Mouse (Mus musculus) gastrocnemius, postnatal 14 days (tissue): ENCODE data around the gene Atp5e. TPM values are rescaled to one million over a fixed set of nuclear protein-coding genes. Genes with fewer than 3 reads are reported as not detected.

Source experiments
- DNase-seq: peaks from one replicate; pipeline ENCODE4 v3.0.0; 2021; ENCODE audit warnings: mixed read lengths
- intact Hi-C: fragments of 180-260 bp; cut with DNase I; formaldehyde crosslinking; loops from one replicate; pipeline ENCODE4 v1.15.1; 2025; ENCODE audit warnings: low total_unique reads
- long read RNA-seq, 2 experiments: library from polyadenylated mRNA; stranded (forward); transcript quantifications; one replicate each; pipeline ENCODE4 v2.0.0; 2021
- total RNA-seq, 2 experiments: library from RNA; stranded (reverse); gene quantifications; 2 replicates each; pipeline ENCODE4 v1.2.3; 2021

The Atp5e gene
- 1,000 to 10,000 TPM; 1,038 to 1,188 TPM for total RNA-seq
- long read RNA-seq, experiment 1, transcript Atp5e-201 (3 exons, 421 nt) = major isoform, 877 of 893 reads
- long read RNA-seq, experiment 1, partial matches to known transcripts = 5 of 893 reads
- long read RNA-seq, experiment 1, other reads (novel, unspliced or antisense) = 7 of 893 reads
- long read RNA-seq, experiment 2, transcript Atp5e-202 (2 exons, 1,697 nt) = minor isoform, 7 of 1,150 reads
- long read RNA-seq, experiment 2, transcript Atp5e-201 (3 exons, 421 nt) = major isoform, 1,130 of 1,150 reads
- long read RNA-seq, experiment 2, partial matches to known transcripts = 4 of 1,150 reads
- long read RNA-seq, experiment 2, other reads (novel, unspliced or antisense) = 9 of 1,150 reads

DNA sequence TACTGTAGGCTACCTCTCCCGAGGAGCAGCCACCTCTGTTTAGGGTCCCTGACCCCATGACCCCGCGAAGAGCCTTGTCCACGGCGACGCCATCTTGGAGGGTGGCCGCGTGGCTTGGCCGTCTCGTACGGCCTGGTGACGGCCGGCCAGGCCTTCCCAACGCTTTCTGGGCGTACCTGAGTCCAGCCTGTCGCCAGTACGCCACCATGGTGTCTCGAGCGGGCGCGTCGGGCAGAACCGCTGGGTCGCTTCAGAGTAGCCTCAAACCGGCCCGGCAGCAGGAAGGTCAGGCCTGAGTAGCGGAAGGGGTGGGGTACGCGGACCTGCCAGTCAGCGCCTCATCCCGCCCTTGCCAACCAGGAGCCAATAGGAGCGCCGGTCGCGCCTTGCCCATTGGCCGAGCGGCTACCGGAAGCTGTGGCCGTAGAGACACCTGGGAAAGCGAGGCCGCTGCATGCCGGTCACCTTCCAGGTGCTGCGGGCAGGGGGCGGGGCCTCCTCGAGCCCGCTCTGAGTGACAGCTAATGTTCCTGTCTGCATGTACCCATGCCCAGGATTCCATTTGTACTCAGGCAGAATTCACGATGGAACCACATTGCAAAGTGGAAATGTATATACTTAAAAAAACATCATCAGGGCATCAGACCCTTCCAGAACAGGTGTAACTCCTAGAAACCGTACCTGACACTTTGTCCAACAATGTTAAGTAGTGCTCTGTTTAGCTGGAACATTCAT is at the start of gene Atp5e:
Gene Atp5e (minus strand): TSS at position 317 of the 735 bp plus-strand sequence.
- peak; percentile 96 for DNase-seq
- intact Hi-C loops = no loop called here

DNA sequence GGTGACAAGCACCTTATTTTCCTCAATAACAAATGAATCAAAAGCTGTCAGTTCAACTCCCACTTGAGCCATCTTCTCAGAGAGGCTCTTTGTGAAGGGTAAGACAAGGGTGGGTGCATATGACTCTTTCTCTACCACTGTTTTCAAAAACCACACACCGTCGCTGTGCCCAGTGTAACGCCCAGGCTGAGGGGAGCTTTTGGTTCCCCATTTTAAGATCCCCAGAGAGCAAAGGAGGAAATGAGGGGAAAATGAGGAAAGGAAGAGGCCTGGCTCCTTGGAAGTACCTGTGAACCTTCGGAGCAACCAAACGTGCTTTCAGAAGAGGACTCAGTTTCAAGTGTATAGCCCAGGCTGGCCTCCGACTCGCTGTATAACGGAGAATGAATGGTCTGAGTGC is 45.9 kb upstream of the Atp5e start:
- no peak for DNase-seq
- intact Hi-C loops = no loop called here

DNA sequence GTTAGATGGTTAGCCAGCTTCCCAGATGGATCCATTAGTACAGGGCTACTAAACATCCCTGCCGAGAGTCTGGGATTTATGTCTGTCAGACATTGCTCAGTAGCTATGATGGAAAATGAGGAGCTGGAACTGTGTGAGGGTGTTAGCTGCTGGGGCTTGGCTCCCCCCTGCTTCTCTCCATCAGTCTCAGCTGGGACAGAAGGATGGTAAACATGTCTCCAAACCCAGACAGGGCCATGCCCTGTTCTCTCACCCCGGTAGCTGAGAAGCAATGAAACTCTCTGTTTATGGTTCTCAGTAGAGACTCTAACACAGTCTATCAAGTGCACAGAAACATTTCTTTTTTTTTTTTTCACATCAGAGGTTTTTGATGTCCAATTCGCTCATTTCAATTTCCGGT is 44.1 kb upstream of the Atp5e start:
- no peak for DNase-seq
- intact Hi-C loops = no loop called here

DNA sequence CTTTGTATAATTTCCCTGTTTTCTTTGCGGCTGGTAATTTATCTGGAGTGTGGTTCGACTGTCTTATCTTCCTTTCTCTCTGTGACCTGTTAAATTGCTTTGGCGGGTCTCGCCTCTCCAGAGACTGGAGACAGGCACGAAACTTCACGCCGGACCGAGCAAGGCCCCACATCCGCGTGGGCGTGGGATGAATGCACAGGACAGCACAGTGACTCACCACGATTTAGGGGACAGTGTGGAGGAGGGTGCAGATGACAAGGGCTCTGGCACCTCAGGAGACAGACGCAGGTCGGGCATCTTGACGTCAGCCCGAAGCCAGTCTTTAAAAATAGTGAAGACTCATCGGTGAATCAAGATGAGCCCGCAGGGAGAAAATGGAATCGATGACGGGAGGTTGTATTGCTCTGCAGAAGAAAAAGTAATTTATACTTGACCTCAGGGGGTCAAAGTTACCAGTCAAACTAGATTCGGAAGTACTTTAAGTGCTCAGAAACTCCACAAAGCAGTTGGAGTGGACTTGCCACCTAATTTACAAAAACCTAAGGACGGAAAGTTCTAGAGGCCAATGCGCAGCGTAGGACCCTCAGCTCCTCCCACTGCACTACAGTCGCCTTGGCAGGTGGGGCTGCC is 39.0 kb upstream of the Atp5e start:
- intact Hi-C loops = no loop called here

DNA sequence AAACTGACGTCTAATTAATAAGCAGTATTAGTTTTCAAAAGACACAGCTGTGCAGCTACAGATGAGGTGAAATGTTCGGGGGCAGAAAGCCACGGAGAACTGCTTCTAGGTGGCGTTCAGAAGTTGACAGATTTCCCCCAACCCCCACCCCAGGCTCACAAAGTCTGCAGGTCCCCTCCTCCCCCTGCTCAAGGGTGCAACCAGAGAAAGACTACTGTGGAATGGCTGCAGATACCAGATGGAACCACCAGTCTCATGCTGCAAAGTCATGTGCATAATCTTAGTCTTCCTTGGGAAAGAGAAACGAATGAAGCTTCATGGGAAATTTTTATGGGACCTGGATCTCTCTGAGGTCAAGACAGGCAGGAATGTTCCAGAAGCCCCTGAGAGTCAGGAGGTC is 38.4 kb upstream of the Atp5e start:
- intact Hi-C loops = no loop called here
- DNase-seq = no peak

More for the DNA sequence above, 39.0 kb upstream of the Atp5e start:
- DNase-seq = no peak

DNA sequence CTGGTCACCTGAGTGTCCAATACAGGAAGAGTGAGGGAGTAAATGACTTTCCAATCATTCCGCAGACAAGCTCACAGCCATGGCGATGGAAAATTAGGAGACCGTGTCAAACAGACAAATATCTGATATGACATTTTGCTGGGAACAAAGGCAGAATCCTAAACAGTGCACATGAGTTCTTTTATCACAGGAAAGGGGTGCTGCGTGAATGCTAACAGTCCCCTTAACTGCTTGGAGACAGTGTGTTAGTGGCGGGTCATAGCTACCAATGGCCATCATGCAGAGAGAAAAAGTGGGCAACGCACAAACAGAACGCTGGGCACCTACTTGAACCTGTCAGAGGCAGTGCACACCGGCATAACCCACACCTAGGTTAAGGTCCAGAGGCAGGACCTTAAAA is 37.6 kb upstream of the Atp5e start:
- intact Hi-C loops = no loop called here
- no peak for DNase-seq

DNA sequence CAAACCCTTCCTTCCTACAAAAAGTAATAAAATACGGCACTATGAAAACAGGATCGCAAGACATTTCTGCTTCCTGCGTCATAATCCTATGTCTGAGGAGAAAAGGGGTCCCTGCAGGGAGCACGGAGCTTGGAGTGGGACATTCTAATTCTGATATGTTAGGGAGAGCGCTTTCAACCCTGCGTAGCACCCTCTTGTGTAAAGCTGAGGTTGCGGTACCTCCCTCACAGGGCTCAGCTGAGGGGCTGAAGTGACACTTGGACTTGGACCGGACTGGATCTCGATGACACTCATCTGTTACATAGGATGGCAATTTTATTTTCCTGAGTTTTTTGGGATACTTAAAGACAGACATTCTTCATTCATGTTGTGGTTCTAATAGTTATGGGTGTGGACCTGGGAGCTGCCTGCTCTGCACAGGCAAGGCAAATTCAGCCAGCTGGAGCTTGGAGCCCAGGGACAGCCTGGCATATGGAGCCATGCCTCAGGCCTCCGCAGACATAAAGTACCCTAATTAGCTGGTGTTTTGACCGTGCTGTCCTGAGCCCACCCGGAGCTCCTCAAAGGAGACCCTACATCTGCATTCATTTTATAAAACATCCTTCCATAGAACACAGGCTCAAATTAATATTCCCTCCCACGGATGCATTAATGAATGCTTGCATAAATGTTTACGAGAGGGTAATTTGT is 37.1 kb upstream of the Atp5e start:
- no peak for DNase-seq
- intact Hi-C loops = no loop called here

DNA sequence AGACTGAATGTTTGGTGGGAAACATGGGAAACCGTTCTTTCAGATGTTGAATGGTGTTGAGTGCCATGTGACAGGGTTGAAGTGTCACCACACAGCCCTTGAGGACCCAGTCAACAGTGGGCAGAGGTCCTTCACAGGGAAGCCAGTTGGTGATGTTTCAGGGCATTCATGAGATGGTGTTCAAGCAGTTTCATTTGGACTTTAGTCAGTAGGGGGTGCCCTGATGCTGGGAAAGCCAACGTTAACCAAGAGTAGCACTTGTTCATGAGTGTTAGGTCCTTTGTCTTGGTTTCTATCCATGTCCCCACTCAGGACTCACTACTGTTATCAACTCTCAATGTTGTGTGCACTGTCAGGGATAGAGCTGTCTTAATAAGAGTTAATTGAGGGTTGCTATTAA is 29.0 kb upstream of the Atp5e start:
- intact Hi-C loops = no loop called here
- no peak for DNase-seq

DNA sequence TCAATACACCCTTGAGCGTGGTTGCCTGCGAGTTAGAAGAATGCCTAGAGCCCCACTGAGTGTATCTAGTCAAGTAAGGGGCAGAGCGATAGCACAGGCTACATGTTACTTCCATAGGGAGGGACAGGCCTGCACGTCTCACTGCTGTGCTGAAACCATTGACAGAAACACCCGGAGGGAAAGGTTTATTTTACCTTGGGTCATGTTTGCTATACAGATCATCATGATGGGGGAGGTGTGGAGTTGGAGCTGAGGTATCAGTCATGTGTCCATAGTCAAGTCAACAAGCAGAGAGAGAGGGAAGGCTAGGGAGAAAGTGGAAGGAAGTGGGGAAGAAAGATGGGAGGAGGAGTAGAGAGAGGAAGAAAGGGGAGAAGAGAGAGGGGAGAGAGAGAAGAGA is 23.1 kb upstream of the Atp5e start:
- DNase-seq = no peak
- intact Hi-C loops = no loop called here

DNA sequence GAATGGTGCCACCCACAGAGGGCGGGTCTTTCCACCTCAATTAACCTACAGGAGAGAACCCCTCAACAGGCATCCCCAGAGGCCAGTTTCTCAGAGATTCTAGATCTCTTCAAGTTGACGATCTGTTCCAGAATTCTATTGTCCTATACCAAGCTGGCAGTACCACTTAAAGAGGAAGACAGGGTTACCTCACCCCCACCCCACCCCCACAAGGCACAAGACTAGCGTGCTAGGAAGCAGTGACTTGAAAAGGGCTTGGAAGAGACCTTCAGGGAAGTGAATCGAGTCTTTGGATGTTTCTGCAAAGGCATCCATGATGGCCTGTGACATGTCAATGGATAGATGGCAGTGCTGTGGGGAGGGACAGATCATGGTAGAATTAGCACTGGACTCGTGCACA is 14.8 kb upstream of the Atp5e start:
- DNase-seq = no peak
- intact Hi-C loops = loop anchor here (10.0 kb wide), 1 partner anchor 154 kb away; no protein-coding TSS in a partner anchor

DNA sequence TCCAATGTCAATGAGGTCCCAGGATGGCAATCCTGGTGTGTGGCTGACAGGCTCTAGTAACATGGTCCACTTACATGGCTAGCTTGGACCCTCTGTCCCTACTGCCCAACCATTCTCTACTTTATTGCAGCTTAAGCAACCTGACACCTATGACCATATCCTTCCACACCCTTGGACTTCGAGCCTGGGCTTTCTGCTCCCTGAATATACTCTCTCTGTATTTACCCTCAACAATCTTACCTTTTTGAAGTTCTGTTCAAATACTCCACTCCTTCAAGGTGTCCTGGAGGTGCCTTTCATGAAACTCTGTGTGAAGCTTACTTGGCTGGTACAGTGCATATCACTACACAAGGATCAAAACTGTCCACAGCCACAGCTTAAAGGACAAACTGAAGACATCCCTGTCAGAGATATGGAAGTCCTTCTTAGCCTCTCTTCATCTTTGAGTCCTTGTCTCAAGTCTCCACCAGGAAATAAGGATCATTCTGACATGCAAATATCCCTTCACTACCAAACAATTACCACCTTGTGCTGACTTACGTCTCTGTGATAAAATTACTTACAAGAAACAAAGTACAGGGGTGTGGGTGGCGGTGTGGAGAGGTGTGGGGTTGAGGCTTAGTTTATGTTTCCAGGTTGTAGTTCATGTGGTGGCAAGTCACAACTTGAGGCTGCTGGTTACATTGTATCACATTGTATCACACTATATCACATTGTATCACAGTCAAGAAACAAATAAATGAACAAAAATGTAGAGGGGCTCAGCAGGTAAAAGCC is 13.8 kb upstream of the Atp5e start:
- DNase-seq = no peak
- intact Hi-C loops = loop anchor here (10.0 kb wide), 1 partner anchor 153 kb away; no protein-coding TSS in a partner anchor

DNA sequence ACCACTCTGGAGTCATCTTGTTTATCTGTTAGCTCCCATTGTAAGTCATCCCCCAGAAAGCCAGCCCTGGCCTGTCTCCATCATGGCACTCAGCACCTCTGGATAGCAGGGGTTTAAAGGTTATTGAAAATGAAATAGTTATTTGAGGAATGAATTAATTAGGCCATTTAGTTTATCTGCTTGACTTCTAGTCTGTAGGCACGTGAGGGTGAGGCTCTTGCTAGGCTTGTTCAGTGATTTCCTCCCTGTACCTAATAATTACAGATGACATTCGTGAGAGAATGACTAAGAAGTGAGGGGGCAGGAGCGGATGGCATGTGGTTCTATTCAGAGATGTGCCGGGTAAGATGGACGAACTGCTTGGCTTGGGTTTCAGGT is 9.6 kb upstream of the Atp5e start:
- intact Hi-C loops = loop anchor here (10.0 kb wide), 1 partner anchor 149 kb away; no protein-coding TSS in a partner anchor

DNA sequence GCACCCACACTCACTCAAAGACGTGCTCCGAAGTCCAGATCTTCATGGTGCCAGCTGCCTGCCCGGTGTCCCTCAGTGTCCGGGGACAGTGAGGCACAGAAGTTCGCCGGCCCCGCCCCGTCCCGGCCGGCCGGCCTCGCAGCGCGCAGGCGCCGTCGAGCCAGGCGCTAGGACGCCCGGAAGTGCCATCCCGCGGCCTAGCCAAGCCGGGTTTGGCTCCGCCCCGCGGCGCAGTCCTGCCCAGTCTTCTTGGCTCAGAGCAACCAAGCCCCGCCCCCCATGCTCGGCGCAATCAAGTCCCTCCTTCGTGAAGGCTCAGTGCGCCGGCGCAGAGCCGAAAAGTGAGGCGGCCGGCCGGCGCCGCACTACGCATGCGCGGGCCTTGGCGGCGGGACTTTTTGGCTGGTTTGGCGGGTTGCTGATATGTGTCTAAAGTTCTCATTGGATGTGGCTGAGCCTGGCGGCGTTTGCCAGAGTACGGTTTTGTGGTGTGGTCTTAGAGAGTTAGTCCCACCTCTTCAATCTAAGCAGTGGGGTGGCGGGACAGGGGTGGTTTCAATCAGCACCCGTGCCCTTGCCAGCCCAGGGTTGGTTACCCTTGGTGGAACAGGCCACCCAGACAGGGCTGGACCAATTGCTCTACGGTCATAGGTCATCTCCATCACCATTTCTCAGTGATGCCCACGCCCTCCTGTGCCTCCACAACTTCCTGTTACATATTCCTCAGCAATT is 9.1 kb upstream of the Atp5e start, which contains the start of gene Prelid3b:
Gene Prelid3b (minus strand): TSS at position 264 of the 732 bp plus-strand sequence.
- peak; percentile 100 for DNase-seq
- intact Hi-C loops = loop anchor here (10.0 kb wide), 1 partner anchor 148 kb away; no protein-coding TSS in a partner anchor

More for the DNA sequence above, 9.6 kb upstream of the Atp5e start:
- DNase-seq = no peak

DNA sequence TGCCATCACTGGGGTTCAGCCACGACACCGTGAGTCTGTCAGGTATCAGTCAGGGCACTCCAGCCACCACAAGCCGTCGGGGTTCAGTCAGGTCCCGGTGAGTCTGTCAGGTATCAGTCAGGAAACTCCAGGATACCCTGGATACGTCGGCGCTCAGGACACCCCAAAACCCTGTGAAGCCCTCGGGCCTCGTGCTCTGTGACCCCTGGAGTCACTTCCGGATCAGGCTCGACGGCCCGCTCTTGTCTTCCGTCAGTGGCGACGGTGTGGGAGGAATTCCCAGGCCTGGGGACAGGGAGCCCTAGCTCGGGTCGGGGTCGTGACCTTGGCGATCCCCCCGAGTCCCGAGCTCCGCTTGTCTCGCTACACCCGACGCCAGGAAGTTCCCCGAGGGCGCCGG is 8.5 kb upstream of the Atp5e start:
- no peak for DNase-seq
- intact Hi-C loops = loop anchor here (10.0 kb wide), 1 partner anchor 148 kb away; no protein-coding TSS in a partner anchor

DNA sequence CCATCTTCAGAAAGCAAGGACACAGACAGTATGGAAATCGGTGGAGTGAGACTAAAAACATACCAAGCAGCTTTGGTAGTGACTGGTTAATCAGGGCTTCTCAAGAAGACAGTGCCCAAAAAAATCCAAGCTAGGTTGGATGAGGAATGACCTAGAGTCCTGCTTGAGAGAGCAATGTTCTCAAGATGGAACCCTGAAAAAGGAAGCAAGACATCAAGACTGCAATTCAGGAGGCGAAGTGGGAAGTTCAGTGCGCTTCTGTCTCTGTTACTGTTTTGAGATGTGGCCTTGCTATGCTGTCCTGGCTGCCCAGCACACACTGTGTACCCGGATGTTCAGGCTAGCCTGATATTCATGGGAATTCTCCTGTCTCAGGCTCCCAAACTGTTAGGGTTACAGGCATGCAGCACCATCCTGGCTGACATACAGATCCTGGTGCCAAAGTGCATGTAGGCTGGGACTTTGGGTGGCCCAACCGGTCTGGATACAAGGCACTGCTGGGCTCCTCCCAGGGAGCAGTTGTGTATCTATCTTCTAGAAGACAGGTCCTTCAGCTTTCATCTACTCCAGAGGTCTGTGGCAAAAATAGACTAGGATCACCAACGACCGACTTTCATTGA is 7.0 kb upstream of the Atp5e start:
- intact Hi-C loops = loop anchor here (10.0 kb wide), 1 partner anchor 146 kb away; no protein-coding TSS in a partner anchor

DNA sequence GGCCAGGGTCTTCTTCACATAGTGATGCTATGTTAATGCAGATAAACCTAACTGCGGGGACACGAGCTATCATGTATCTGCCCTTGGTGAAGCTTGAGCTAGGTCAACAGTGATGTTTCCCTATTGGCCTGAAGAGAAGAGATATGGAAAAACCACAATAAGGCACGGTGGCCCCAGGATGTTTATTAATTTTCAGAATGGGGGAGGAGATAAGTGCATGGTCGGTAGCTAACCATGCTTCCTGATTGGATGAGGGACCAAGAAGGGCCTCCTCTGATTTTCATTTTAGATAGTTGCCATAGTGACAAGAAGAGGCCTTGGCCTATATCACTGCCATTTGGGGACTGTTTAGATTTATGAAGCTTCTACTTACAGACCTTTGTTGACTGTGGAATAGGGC is 6.4 kb upstream of the Atp5e start:
- intact Hi-C loops = loop anchor here (10.0 kb wide), 1 partner anchor 146 kb away; no protein-coding TSS in a partner anchor

More for the DNA sequence above, 7.0 kb upstream of the Atp5e start:
- DNase-seq = no peak

DNA sequence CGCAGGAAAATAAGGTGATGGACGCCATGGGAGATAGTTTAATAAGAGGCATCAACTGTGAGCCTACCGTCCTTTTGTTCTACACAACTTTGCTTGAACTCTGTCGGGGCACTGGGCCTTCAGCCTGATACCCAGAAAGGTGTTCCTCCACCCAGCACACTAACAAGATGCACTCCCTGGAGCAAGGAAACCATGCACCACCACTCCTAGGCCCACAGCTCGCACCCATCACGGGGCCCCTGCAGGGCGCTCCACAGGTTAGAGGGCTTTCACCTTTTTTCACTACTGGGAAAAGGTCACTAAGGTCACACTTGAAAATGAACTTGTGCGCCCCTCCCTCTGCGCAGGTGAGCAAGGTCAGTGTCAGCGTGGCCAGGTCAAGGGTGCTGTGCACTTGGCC is 535 bp downstream of the Atp5e start:
- intact Hi-C loops = no loop called here
- no peak for DNase-seq

More for the DNA sequence above, 6.4 kb upstream of the Atp5e start:
- no peak for DNase-seq

DNA sequence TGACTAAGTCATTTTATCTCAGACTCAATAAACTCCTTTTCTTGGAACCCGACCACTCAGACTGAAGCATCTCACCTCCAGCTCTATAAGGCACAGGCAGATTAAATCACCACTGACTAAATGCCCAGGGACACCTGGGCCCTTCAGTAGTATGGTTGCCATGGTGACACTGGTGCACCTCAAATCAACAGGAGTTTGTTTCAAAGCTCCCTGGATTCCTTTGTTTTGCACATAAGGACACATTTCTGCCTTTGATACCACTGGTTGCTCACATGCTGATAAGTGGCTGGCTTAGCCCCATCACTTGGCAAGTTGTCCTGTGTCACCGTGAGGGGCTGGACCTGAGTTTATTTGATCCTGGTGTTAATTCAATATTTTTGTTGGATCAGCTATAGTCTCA is 4.5 kb downstream of the Atp5e start:
- intact Hi-C loops = no loop called here

More for the DNA sequence above, 4.5 kb downstream of the Atp5e start:
- DNase-seq = no peak
